Mouse (Mus musculus) hindbrain, embryonic 10.5 days (tissue): ENCODE measurements at regions not wholly inside any gene's neighbourhood (a gene's known extent, or its start where the extent isn't known, plus 50 kb on each side); places are given as distances from the start of the nearest gene placed in this dataset.

ENCODE experiments used
- DNase-seq: peaks from one replicate; pipeline ENCODE4 v3.0.0-alpha.2; 2017; ENCODE audit warnings: low spot score
- H3K27ac ChIP-seq: fragments of 300-500 bp; sonication (generic); 2 replicates; pipeline ENCODE4 v1.5.1; 2016; ENCODE audit warnings: mild to moderate bottlenecking, moderate library complexity
- H3K27me3 ChIP-seq: fragments of 300-500 bp; sonication (generic); 2 replicates; pipeline ENCODE4 v1.6.1; 2016; ENCODE audit warnings: mild to moderate bottlenecking; ENCODE audit not compliant: poor library complexity, insufficient read depth, severe bottlenecking
- H3K36me3 ChIP-seq: fragments of 300-500 bp; sonication (generic); 2 replicates; pipeline ENCODE4 v1.6.1; 2016; ENCODE audit warnings: mild to moderate bottlenecking, moderate library complexity
- H3K4me1 ChIP-seq: fragments of 300-500 bp; sonication (generic); replicated peaks from 2 replicates; pipeline ENCODE4 v1.6.1; 2016; ENCODE audit warnings: mild to moderate bottlenecking
- H3K4me3 ChIP-seq: fragments of 300-500 bp; sonication (generic); 2 replicates; pipeline ENCODE4 v1.5.1; 2016; ENCODE audit warnings: mild to moderate bottlenecking, moderate library complexity
- H3K9me3 ChIP-seq: fragments of 300-500 bp; sonication (generic); 2 replicates; pipeline ENCODE4 v1.6.1; 2016; ENCODE audit warnings: mild to moderate bottlenecking, moderate library complexity
- WGBS: fragments of 180-500 bp; shearing (Covaris S2); methylation state at CpG from one replicate; pipeline ENCODE4 v1.1.7; 2016; 5-methylcytosine and 5-hydroxymethylcytosine counted together

- Histone ChIP-seq H3K4me1 (no peaks in the 10 kb centered on the region), H3K4me3 (no peak overlapping the region), H3K27me3 (no peaks in the 10 kb centered on the region), H3K27ac (no peak overlapping the region), H3K36me3 (no peaks in the 10 kb centered on the region), H3K9me3 (no peaks in the 10 kb centered on the region)
- DNase-seq = no peak
- WGBS = 93% methylated on average over 4 of the region's 4 CpGs
These were observed 347.7 kb downstream of the Cypt12 start for GRCm38 (mm10) chr3:18295921-18296320.

DNA sequence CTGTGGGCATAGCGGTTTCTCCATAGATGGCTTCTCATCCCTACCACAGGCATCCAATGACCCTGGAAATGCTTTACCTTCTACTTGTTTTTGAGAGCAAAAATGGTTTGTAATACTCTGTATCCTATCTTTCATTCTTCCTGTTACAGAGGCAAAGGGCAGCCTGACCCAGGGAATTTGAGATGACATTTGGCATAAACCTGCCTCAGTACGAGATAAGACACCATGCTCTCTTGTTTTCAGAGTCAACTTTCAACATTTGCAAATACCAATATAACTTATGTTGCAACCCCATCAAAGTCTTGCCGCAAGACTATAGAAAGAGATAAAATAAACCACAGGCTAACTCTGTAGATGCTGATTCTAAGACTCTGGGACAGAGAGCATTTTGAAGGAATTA lies 350.5 kb downstream of the Cypt12 start:
- no peak for DNase-seq
- Histone ChIP-seq H3K4me1 (no peaks in the 10 kb centered on the region), H3K27me3 (no peaks in the 10 kb centered on the region), H3K4me3 (no peak overlapping the region), H3K27ac (no peak overlapping the region), H3K36me3 (no peaks in the 10 kb centered on the region), H3K9me3 (no peaks in the 10 kb centered on the region)
- 89% methylated on average over 3 of the region's 3 CpGs for WGBS

DNA sequence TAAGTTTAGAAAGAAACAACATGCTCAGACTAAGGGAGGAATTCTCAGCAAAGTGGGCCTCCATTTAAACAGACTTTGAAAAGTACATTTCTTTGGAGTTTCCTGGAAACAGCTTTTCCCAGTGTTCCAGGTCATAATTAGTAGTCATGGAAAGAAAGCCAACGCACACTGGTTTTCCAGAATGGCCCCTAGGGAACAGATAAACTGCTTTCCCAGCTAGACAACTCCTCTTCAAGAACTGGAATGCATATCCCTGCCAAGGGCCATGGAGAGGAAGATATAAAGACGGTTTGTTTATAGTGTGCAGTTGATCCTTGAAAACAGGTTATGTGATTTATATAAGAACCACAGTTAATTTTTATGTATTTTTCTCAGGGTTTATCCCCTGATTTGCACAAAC lies 351.3 kb downstream of the Cypt12 start:
- Histone ChIP-seq H3K27ac (no peak overlapping the region), H3K4me1 (no peaks in the 10 kb centered on the region), H3K4me3 (no peak overlapping the region), H3K9me3 (no peaks in the 10 kb centered on the region), H3K27me3 (no peaks in the 10 kb centered on the region), H3K36me3 (no peaks in the 10 kb centered on the region)
- WGBS = 72% methylated on average over 2 of the region's 2 CpGs
- no peak for DNase-seq

DNA sequence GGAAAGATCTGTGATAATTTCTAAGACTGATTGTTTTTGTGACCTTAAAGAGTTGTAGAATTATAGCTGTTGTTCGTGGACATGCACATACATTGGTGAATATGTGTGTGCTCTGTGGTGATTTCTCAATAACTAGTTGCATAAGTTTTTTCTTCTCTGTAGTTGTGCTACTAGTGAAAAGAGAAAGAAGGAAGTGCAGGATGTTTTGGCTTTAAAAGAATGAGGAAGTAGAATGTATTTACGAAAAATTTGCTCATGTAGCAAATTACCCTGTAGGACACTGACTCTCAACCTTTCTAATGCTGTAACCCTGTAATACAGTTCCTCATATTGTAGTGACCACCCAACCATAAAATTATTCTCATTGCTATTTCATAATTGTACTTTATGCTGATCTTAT lies 371.2 kb downstream of the Cypt12 start:
- H3K27me3 ChIP-seq = no peaks in the 10 kb centered on the region
- 89% methylated on average over 2 of the region's 2 CpGs for WGBS
- DNase-seq = no peak
- H3K4me3 ChIP-seq = no peak overlapping the region
- peaks cover 4% of the 10 kb centered on the region; the same call in 1 of the 2 replicates for H3K9me3 ChIP-seq
- H3K36me3 ChIP-seq = no peaks in the 10 kb centered on the region
- no peaks in the 10 kb centered on the region for H3K4me1 ChIP-seq
- no peak overlapping the region for H3K27ac ChIP-seq

- no peak for DNase-seq
- no peaks in the 10 kb centered on the region for H3K4me1 ChIP-seq
- H3K27ac ChIP-seq = no peak overlapping the region
- no peaks in the 10 kb centered on the region for H3K27me3 ChIP-seq
- no peaks in the 10 kb centered on the region for H3K36me3 ChIP-seq
- H3K9me3 ChIP-seq = no peaks in the 10 kb centered on the region
- H3K4me3 ChIP-seq = no peak overlapping the region
These were observed 385.0 kb downstream of the Cypt12 start for GRCm38 (mm10) chr3:18333182-18333581.

GRCm38 (mm10) chr3:18339189-18339588 lies 391.0 kb downstream of the Cypt12 start:
- 39% methylated on average over 1 of the region's 1 CpGs for WGBS
- no peaks in the 10 kb centered on the region for H3K9me3 ChIP-seq
- H3K27me3 ChIP-seq = no peaks in the 10 kb centered on the region
- no peaks in the 10 kb centered on the region for H3K36me3 ChIP-seq
- no peak overlapping the region for H3K27ac ChIP-seq
- no peak for DNase-seq
- no peak overlapping the region for H3K4me3 ChIP-seq
- no peaks in the 10 kb centered on the region for H3K4me1 ChIP-seq

GRCm38 (mm10) chr3:18341757-18342156 lies 393.5 kb downstream of the Cypt12 start:
- H3K27me3 ChIP-seq = no peaks in the 10 kb centered on the region
- no peak overlapping the region for H3K27ac ChIP-seq
- no peak overlapping the region for H3K4me3 ChIP-seq
- H3K4me1 ChIP-seq = no peaks in the 10 kb centered on the region
- no peaks in the 10 kb centered on the region for H3K9me3 ChIP-seq
- H3K36me3 ChIP-seq = no peaks in the 10 kb centered on the region
- 80% methylated on average over 8 of the region's 8 CpGs for WGBS
- no peak for DNase-seq

DNA sequence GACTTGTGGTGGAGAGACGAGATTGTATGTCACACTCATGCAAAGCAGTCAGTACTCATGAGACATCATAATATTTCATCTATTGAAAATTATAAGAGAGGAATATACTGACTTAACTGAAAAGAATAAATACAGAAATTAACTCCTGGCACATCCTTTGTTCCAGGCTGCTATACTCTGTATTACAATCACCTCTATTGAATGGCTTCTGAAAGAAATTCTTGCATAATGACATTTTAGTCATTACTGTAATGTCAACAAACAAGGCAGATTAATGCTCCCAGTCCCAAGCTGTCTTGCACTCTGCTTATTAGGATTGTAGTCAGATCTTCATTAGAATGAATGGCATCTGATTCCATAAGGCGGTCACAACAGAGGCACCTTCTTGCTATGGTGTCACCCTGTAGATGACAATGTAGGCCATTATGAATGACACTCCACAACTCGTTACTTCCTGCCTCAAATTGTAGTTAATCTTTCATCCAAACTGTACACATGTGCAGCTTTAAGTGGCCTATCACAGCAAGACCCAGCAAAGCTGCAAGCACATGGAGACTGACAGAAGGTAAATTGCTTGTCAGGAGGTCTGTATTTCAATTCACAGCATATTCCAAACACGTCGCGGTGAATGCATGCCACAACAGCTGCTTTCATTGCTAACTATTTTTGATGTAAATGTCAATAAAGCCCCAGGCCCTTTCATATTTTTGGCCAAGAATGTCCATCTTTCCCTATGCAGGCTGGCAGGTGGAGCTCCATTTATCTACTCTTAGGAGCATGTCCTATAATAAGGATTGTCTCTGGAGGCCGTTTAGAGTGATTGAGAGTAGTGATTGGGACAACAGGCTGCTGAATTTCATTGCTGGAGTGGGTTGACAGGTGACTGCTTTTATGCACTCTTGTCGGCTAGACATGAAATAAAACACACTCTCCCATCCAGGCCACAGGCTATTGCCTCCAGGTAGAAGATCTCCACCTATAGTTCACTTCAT lies 430.1 kb downstream of the Cypt12 start:
- Histone ChIP-seq H3K27me3 (no peaks in the 10 kb centered on the region), H3K4me3 (no peak overlapping the region), H3K27ac (no peak overlapping the region), H3K4me1 (no peaks in the 10 kb centered on the region), H3K36me3 (no peaks in the 10 kb centered on the region), H3K9me3 (no peaks in the 10 kb centered on the region)
- WGBS = 86% methylated on average over 8 of the region's 8 CpGs
- no peak for DNase-seq

GRCm38 (mm10) chr3:18421886-18422575 lies 473.8 kb downstream of the Cypt12 start:
- 87% methylated on average over 4 of the region's 4 CpGs for WGBS
- no peak overlapping the region for H3K27ac ChIP-seq
- no peaks in the 10 kb centered on the region for H3K27me3 ChIP-seq
- no peak overlapping the region for H3K4me3 ChIP-seq
- H3K36me3 ChIP-seq = no peaks in the 10 kb centered on the region
- DNase-seq = no peak
- no peaks in the 10 kb centered on the region for H3K4me1 ChIP-seq
- H3K9me3 ChIP-seq = no peaks in the 10 kb centered on the region

- DNase-seq = no peak
- H3K27ac ChIP-seq = no peak overlapping the region
- H3K36me3 ChIP-seq = no peaks in the 10 kb centered on the region
- H3K27me3 ChIP-seq = no peaks in the 10 kb centered on the region
- no peaks in the 10 kb centered on the region for H3K9me3 ChIP-seq
- H3K4me3 ChIP-seq = no peak overlapping the region
- H3K4me1 ChIP-seq = no peaks in the 10 kb centered on the region
- WGBS = 92% methylated on average over 1 of the region's 1 CpGs
These were observed 480.7 kb downstream of the Cypt12 start for GRCm38 (mm10) chr3:18428908-18429307.

DNA sequence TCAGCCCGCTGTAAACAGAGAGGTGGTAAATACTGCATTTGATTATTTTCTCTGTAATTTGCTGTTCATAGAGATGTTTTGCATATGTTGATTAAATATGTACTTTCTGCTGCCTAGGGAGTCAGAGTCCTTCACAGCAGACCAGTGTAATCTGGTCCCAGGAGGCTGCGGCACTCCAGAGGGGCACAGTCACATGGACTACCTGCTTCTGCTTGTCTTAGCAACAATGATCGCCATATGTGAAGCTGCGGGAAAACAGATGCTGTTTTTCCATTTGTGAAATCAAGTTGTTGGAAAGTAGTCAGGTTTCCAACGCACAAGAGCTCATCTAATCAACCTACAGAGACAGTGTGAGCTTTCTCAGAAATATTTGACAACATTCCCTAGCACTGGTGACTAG lies 490.6 kb downstream of the Cypt12 start:
- Histone ChIP-seq H3K27ac (no peak overlapping the region), H3K27me3 (no peaks in the 10 kb centered on the region), H3K9me3 (no peaks in the 10 kb centered on the region), H3K4me1 (no peaks in the 10 kb centered on the region), H3K36me3 (no peaks in the 10 kb centered on the region), H3K4me3 (no peak overlapping the region)
- DNase-seq = no peak
- WGBS = 84% methylated on average over 5 of the region's 5 CpGs

DNA sequence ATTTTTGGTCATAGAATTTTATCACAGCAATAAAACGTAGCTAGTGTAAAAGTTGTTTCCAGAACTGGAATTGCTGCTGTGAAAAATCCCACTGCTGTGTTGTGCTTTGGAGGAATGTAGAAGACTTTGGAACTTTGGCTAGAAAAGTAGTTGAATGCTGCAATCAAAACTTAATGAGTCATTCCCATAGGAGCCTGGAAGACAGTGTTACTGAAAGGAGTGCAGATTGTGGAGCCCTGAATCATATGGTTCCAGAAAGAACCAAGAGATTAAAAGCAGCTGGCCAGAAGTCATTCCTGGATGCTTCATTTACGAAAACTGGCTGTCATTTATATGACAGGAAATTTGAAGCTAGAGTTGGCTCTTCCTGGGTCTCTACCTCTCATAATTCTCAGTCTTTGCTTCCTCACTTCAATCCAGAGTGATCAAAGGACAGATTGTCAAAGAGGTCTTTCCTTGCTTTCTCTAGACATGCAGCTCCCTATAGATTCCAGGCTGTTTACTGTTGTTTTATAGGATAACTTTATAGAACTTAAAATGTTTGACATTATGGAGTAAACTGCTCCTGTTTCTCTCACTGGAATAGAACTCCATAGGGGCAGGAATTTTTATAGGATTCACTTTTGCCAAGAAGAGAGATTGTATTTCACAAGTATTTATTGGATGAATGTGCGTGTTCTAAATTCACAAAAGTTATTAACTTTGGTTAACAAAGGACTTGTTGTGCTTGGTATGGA lies 504.2 kb downstream of the Cypt12 start:
- no peaks in the 10 kb centered on the region for H3K36me3 ChIP-seq
- no peak overlapping the region for H3K4me3 ChIP-seq
- H3K27me3 ChIP-seq = no peaks in the 10 kb centered on the region
- WGBS = 87% methylated on average over 3 of the region's 3 CpGs
- no peaks in the 10 kb centered on the region for H3K9me3 ChIP-seq
- H3K4me1 ChIP-seq = 0 out of 2 replicates have a peak, but pooled peaks cover 4% of the 10 kb centered on the region
- no peak overlapping the region for H3K27ac ChIP-seq
- no peak for DNase-seq
